Mouse (Mus musculus): ENCODE results near the gene Slc24a4.

Gene Slc24a4

DNA sequence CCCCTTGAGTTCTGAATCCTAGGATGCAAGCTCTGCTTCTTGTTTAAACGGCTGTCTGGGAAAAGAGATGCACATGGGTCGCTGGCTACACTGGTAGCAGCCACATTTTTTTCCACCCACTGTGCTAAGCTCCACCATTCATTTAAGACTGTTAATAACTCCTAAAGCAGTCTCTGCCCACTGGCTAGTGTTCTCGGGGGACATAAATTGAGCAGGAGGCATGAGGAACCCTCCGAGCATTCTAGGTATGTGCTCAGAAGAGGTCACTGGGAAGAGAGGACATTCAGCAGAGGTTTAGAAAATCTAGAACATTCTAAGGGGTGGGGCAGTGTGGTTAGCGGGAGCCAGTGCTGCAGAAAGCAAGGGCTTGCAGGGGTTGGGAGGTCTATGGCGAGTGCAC, 156.8 kb downstream of the Slc24a4 start:
- DNase-seq (ENCODE audit: low spot score): no peak

- DNase-seq (ENCODE audit: low spot score): no peak
These were observed 157.2 kb downstream of the Slc24a4 start for GRCm38 (mm10) chr12:102285779-102286178.

DNA sequence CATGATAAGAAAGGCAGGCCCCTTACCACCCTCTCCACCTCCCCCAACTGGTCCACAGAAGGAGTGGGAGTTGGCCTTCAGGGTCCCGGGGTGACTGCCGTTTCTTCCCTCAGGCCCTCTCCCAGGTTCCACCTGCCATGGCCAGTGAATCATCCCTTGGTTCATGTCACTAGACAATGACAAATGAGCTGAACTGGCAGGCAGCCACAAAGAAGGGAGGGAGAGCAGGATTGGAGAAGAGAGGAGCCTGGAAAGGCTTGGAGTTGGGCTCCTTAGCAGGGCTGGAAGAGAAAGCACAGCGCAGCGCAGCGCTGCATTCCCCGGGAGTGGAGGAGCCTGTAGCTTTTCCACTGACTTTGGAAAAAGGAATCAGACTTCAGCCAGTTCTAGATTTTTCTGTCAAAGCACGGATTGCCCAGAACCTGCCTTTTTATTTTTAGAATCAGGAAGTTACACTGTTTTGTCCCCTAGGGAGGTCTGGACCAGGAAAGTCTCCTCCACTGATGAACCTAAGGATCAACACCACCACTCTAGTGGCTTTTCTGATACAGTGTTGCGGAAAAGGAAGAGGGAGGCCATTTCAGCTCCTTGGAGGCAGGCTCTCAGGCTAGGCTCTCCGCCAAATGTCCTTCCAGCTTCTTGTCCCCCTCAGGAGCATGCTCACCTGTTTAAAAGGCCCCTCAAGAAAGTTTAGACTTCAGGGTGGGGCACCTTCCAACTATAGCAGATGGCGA, 158.3 kb downstream of the Slc24a4 start:
- DNase-seq (ENCODE audit: low spot score): no peak

- no peak for DNase-seq (ENCODE audit: low spot score)
These were observed 159.5 kb downstream of the Slc24a4 start for GRCm38 (mm10) chr12:102287904-102288602.

GRCm38 (mm10) chr12:102288846-102289245, 160.3 kb downstream of the Slc24a4 start:
- no peak for DNase-seq (ENCODE audit: low spot score)

DNA sequence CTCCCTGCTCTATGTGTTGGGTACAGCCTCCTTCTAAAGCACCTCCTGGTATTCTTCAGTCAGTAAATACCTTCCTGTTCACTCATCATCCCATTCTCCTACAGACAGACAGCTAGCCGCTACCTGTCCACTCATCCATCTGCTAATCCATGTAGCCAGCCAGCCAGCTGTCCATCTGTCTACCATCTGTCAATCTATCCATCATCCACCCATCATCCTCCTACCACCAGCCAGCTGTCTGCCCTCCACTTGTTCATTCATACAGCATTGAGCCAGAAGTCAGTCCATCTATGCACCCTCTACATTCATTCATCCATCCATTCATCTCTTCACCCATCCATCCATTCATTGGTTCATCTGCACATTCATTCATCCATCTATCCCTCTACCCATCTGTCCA, 161.0 kb downstream of the Slc24a4 start:
- DNase-seq (ENCODE audit: low spot score): no peak

DNA sequence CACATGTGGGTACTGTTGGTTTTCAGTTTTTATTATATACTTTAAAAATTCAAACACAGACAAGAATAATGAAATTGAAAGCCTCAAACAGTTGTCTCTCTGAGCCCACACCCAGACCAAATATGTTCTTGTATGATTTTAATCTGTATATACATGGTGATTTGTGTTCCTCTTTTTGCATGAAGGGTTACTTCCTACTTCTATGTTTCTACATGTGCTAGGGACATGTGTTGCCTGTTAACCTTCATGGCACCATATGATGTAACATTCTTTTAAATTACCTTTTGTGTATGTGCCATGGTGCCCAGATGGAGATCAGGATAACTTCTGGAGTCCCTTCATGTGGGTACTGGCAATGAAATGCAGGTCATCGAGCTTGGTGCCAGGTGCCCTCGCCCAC, 162.1 kb downstream of the Slc24a4 start:
- DNase-seq (ENCODE audit: low spot score): no peak

DNA sequence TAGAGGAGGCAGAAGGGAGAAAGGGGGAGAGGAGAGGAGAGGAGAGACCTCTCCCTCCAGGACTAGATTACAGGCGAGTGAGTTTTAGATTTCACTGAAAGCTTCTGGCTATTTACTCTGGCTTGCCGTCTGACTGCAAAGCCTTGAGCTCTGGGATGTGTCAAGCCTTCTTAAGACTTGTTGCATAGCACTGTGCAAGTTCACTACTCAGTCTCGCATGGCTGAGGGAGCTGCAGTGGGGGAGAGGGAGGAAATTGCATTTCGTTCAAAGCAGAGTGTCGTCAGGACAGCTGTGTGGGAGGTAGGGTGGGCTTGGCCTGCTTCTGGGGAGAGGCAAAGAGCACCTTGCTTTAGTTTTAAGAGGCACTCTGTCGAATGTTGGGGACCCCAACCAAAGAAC, 163.2 kb downstream of the Slc24a4 start:
- DNase-seq (ENCODE audit: low spot score): no peak

DNA sequence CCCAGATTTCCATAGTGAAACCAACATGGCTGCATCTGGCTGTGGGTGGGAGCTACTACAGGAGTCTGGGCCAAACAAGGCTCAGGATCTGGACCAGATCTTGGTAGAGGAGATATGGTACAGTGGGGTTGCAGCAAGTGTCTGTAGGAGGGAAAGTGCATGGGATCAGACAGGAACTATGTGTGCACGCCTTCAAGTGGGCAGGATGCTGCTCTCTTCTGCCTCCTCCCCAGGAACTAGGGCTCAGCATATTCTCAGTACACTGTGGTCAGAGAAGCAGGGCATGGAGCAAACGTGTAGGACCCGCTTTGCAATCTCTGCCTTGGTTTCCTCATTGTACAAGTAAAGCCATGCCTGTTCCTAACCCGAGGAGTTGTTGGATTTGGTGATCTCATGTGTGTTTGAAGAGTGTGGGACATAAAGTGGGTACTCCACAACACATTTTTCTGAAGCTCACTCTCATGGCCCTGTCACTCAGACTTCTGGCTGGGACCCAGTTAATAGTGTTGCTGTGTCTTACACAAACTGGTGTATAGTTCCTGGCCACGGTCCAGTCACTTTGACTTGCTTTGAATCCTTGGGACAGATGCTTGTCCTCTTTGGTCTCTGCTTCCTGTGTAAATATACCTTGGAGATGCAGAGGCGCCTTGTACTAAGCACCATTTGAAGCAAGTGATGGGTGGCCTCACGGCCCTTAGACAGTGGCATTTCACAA, 164.1 kb downstream of the Slc24a4 start:
- no peak for DNase-seq (ENCODE audit: low spot score)

GRCm38 (mm10) chr12:102294634-102295033, 166.1 kb downstream of the Slc24a4 start:
- DNase-seq (ENCODE audit: low spot score): no peak

GRCm38 (mm10) chr12:102295230-102295629, 166.7 kb downstream of the Slc24a4 start:
- DNase-seq (ENCODE audit: low spot score): no peak

DNA sequence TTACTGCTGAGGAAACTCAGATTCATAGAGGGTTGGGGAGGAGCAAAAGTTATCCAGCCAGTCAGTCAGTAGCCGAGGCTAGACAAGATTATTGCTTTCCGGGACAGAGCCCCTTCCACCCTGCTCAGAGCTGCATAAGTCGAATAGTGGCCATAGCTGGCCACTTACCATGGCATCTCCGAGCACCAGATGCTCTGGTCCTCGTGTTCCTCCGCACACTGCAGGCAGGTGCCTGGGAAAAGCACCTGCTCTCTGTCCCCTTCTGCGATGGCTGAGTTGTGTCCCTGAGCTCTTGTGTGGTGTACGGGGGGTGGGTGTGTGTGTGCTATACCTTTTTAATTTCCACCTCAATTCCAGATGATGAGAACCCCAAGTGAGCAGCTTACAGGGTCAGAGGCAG, 167.1 kb downstream of the Slc24a4 start:
- no peak for DNase-seq (ENCODE audit: low spot score)

GRCm38 (mm10) chr12:102296361-102296760, 167.8 kb downstream of the Slc24a4 start:
- no peak for DNase-seq (ENCODE audit: low spot score)

GRCm38 (mm10) chr12:102296967-102297366, 168.4 kb downstream of the Slc24a4 start:
- no peak for DNase-seq (ENCODE audit: low spot score)

DNA sequence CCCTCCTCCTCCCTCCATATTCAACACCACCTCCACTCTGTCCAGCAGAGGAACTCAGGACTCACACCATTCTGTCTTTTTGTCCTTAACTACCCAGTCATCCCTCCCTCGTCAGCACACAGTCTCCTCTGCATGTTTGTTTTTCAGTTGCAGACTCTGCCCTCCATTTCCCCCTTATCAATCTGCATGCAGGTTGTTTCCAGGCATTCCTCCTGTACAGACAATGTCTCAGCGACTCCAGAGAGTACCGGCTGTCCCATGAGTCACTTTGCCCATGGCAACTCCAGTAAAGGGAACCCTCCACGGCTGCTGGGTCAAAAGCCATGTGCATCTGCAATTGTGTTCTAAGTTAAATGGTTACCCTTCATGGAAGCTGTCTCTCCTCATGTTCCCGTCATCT, 170.7 kb downstream of the Slc24a4 start:
- DNase-seq (ENCODE audit: low spot score): no peak

GRCm38 (mm10) chr12:102301585-102301984, 173.1 kb downstream of the Slc24a4 start:
- DNase-seq (ENCODE audit: low spot score): no peak

- peak; percentile 63 for DNase-seq (ENCODE audit: low spot score)
These were observed 173.8 kb downstream of the Slc24a4 start for GRCm38 (mm10) chr12:102302322-102302721.

- peak; percentile 67 for DNase-seq (ENCODE audit: low spot score)
These were observed 174.4 kb downstream of the Slc24a4 start for GRCm38 (mm10) chr12:102302831-102303351.

GRCm38 (mm10) chr12:102303867-102304266, 175.3 kb downstream of the Slc24a4 start:
- DNase-seq (ENCODE audit: low spot score): no peak

- no peak for DNase-seq (ENCODE audit: low spot score)
These were observed 176.7 kb downstream of the Slc24a4 start for GRCm38 (mm10) chr12:102305069-102305836.

- DNase-seq (ENCODE audit: low spot score): no peak
These were observed 179.5 kb downstream of the Slc24a4 start for GRCm38 (mm10) chr12:102308001-102308456.

Measured in lung, postnatal 25 days (tissue).